Mouse (Mus musculus) urinary bladder, postnatal 25 days (tissue): Measurements from ENCODE around the gene Sowaha.
"Not testable (repeated sequence)": the region's sequence is repeated elsewhere in the genome, so short reads cannot be mapped to it uniquely, and the experiment has no call there.

ENCODE experiments used
- DNase-seq: peaks from one replicate; pipeline ENCODE4 v3.0.0; 2022; ENCODE audit warnings: low spot score

Gene Sowaha

DNA sequence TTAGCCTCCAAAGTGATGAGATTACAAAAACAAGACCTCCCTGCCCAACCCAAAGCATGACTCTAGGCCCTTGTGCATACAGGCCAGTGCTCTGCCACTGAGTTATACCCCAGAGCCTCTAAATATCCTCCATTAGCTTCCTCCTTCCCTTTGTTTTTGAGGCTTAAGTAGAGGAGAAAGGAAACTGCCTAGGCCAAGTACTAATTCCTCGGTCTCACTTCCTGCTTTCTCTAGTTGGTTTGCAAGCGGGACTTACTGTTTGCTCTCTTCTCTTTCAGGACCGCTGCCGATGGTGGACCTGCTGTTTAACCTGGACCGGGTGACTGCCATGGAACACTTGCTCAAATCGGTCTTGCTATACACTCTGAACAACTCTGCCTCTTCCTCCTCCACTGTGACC is 43.7 kb downstream of the Sowaha start:
- no peak for DNase-seq

DNA sequence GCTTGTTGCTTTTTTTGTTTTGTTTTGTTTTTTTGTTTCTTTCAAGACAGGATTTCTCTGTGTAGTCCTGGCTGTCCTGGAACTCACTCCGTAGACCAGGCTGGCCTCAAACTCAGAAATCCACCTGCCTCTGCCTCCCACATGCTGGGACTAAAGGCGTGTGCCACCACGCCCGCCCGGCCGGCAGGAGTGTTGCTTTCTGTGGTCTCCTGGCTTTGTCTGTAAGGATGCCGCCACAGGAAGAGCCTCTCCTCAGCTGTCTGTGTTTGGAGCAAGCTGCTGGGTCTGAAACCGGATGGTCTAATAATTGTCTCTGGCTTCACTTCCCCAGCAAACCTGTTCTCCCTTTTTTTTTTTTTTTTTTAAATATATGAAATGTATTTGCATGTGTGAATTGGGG is 44.6 kb downstream of the Sowaha start:
- DNase-seq: no peak

DNA sequence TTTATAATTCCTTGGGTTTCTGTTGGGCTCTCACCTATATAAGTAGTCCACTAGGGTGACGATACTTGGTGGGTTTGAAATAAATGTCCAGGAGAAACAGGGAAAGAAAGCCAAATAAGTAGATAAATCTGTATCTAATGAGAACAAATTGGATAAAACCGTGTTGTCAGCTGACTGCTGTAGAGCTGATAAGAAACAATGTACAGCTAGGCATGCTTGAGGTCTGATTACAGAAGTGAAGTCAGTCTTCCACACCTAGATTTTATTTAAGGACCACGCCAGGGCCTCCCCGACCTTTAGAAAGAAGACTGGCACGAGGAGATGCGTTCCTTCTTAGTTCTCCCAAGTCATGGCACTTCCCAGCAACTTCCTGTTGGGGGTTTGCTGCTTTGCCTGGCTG is 47.0 kb downstream of the Sowaha start:
- no peak for DNase-seq

DNA sequence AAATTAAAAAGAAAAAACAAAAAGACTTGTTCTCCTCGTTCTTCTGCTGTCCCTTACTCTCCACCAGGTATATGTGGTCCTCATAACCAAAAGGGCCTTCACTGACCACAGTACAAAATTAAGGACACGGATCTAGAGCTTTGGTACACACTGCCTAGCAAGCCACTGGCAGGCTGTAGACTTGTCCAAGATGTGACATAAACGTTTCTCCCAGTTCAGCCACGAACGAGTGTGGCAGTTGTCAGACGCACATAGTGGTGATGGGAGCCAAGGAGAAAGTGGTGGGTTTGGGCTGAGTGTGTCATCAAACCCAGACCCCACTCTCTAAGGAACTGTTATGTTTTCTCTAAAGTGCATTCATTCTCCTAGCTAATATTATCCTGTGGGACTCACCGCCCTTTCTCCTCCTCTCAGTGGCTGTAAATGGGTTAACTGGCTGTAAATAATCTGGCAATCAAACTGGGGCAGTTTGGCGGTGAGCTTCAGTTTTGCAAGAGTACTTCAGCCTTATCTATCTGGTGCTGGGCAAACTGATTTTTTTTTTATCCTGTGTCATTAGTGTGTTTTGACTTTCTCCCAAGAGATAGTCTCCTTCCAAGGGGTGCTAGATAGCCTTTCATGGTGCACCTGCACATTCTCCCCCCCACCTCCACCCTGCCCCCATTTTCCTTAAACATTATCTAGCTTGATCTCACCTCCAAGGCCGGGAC is 48.6 kb downstream of the Sowaha start:
- no peak for DNase-seq

DNA sequence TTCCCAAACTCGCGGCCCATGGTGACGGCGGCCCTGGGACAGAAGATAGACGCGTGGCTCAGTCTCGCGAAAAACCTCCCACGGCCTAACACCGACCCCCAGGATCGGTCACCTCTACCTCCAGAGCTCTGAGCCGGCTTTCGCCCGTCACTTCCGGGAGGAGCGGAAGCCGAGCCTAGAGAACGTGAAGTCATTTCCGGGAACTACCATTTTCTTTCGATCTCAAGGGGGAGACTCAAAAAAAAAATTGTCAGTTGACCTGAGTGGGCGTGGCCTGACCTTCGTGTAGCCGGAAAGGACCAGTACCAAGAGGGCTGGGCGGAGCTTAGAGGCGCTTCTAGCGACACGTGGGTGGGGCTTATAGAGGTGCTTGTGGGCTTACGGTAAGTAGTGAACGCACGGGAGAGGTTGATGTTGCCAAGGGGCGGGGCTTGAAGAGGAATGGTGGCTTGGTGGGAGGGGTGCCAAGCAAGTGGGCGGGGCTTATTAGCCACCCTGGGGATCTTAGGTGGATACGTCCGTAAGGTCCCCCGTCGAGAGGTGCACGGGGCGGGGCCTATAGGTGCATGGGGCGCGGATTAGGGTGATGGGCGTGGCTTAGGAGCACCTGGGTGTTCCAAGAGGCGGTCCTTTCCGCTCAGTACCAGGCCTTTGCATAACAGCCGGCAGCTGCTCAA is 49.3 kb downstream of the Sowaha start, which contains the start of the genes Uqcrq and Gdf9:
Gene Uqcrq, minus strand, starts transcription at position 162 of the 677 bp plus-strand sequence.
Gene Gdf9, plus strand, starts transcription at position 354 of the 677 bp plus-strand sequence.
- DNase-seq: peak; percentile 97

GRCm38 (mm10) chr11:53430300-53430669 is 49.8 kb downstream of the Sowaha start:
- no peak for DNase-seq

- DNase-seq: no peak
These were observed 50.9 kb downstream of the Sowaha start for GRCm38 (mm10) chr11:53429182-53429581.

GRCm38 (mm10) chr11:53428716-53429057 is 51.4 kb downstream of the Sowaha start:
- DNase-seq: no peak

- no peak for DNase-seq
These were observed 51.9 kb downstream of the Sowaha start for GRCm38 (mm10) chr11:53427993-53428715.

DNA sequence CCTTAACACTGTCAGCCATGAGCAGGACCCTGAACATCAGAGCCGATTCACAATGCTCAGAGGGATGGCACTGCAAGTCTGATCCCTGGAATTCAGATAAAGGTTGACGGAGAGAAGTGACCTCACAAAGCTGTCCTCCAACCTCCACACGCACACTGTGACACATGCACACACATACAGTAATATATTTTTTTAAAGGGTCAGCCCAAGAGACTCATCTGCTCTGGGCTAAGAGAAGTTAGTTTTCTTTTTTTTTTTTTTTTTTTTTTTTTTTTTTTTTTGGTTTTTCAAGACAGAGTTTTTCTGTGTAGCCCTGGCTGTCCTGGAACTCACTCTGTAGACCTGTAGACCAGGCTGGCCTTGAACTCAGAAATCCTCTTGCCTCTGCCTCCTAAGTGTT is 53.2 kb downstream of the Sowaha start:
- DNase-seq: not testable (repeated sequence)
